Mouse (Mus musculus) liver, postnatal 0 days (tissue): ENCODE measurements at regions not wholly inside any gene's neighbourhood (a gene's known extent, or its start where the extent isn't known, plus 50 kb on each side); places are given as distances from the start of the nearest gene placed in this dataset.

Source experiments
- CTCF ChIP-seq: sonication (generic); IDR thresholded peaks from 2 replicates; pipeline ENCODE4 v1.5.1; 2016; ENCODE audit warnings: antibody characterized with exemption, low read depth
- EP300 ChIP-seq: IDR thresholded peaks from 2 replicates; pipeline ENCODE4 v1.6.1; 2016; ENCODE audit warnings: antibody characterized with exemption, low read depth, mild to moderate bottlenecking

- TF ChIP-seq CTCF (no peak), EP300 (no peak)
Measured at GRCm38 (mm10) chr1:35943800-35944199, 124.4 kb upstream of the Hs6st1 start.
